Mouse (Mus musculus) hindbrain, embryonic 14.5 days (tissue): ENCODE data around the gene Pdgfb. TPM values are rescaled to one million over a fixed set of nuclear protein-coding genes. Genes with fewer than 3 reads are reported as not detected.

Experiments used
- ATAC-seq: fragments of 200-750 bp; cut with Nextera tagmentation; 2 replicates; pipeline ENCODE4 v1.8.0; 2017; ENCODE audit warnings: moderate number of reproducible peaks, mild to moderate bottlenecking, moderate TSS enrichment, moderate library complexity; ENCODE audit not compliant: low FRiP score
- DNase-seq: peaks from one replicate; pipeline ENCODE4 v3.0.0-alpha.2; 2015; ENCODE audit warnings: low spot score
- H3K27ac ChIP-seq: fragments of 300-500 bp; sonication (generic); 2 replicates; pipeline ENCODE4 v1.5.1; 2014; ENCODE audit warnings: mild to moderate bottlenecking, moderate library complexity
- H3K27me3 ChIP-seq: fragments of 300-500 bp; sonication (generic); 2 replicates; pipeline ENCODE4 v1.6.1; 2014; ENCODE audit warnings: mild to moderate bottlenecking, low read length, mixed read lengths; ENCODE audit not compliant: control insufficient read depth, insufficient read depth
- H3K36me3 ChIP-seq: fragments of 300-500 bp; sonication (generic); replicated peaks from 2 replicates; pipeline ENCODE4 v1.6.1; 2014; ENCODE audit not compliant: control insufficient read depth, insufficient read depth
- H3K4me1 ChIP-seq: fragments of 300-500 bp; sonication (generic); replicated peaks from 2 replicates; pipeline ENCODE4 v1.6.1; 2014; ENCODE audit warnings: antibody characterized with exemption, low read length, mixed read lengths; ENCODE audit not compliant: control insufficient read depth, insufficient read depth
- H3K4me2 ChIP-seq: fragments of 300-500 bp; sonication (generic); replicated peaks from 2 replicates; pipeline ENCODE4 v1.6.1; 2014; ENCODE audit warnings: mild to moderate bottlenecking, moderate library complexity
- H3K4me3 ChIP-seq: fragments of 300-500 bp; sonication (generic); replicated peaks from 2 replicates; pipeline ENCODE4 v1.5.1; 2014; ENCODE audit warnings: mild to moderate bottlenecking, low read length
- H3K9ac ChIP-seq: fragments of 300-500 bp; sonication (generic); 2 replicates; pipeline ENCODE4 v1.6.1; 2014
- H3K9me3 ChIP-seq: fragments of 300-500 bp; sonication (generic); 2 replicates; pipeline ENCODE4 v1.6.1; 2016; ENCODE audit warnings: low read length; ENCODE audit not compliant: control insufficient read depth
- WGBS: fragments of 180-500 bp; shearing (Covaris S2); extraction: QIAGEN DNeasy Blood & Tissue Kit; methylation state at CpG from one replicate; pipeline ENCODE4 v1.1.7; 2014; 5-methylcytosine and 5-hydroxymethylcytosine counted together
- microRNA-seq: library from miRNA; unstranded; fragments of <30 nt; microRNA quantifications from one replicate; pipeline ENCODE4, GENCODE M21; 2016
- polyA plus RNA-seq: library from polyadenylated mRNA; unstranded; fragments of >200 nt; fragmentation: Nextera tagmentation; extraction: Ambion mirVana; gene quantifications from 2 replicates; pipeline ENCODE4 v1.2.1, GENCODE M21; 2014

The Pdgfb gene
- polyA plus RNA-seq, 1 experiment from 2014 or later, result 7.3 TPM

DNA sequence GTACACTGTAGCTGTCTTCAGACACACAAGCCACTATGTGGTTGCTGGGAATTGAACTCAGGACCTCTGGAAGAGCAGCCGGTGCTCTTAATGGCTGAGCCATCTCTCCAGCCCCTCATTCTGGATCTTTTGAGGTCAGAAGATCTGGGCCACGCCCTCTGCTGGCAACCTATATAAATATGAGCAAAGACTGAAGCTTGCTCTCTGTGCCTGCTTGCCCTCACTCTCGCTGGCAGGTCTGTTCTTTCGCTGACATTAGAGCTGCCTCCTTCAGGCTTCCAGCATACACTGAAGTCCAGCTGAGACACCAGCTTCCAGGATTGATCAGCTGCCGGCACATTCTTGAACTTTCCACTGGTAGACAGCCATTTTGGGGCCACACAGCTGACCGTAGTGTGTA is 67.1 kb downstream of the Pdgfb start:
- DNase-seq, result no peak
- no peak for ATAC-seq
- no peak overlapping the region for H3K4me3 ChIP-seq
- no peak overlapping the region for H3K27ac ChIP-seq
- no peak overlapping the region for H3K9ac ChIP-seq
- WGBS, result 68% methylated on average over 6 of the region's 6 CpGs
- H3K9me3 ChIP-seq, result no peaks in the 10 kb centered on the region
- no peaks in the 10 kb centered on the region for H3K27me3 ChIP-seq
- no peaks in the 10 kb centered on the region for H3K36me3 ChIP-seq
- H3K4me2 ChIP-seq, result no peak overlapping the region
- H3K4me1 ChIP-seq, result peaks cover 20% of the 10 kb centered on the region

DNA sequence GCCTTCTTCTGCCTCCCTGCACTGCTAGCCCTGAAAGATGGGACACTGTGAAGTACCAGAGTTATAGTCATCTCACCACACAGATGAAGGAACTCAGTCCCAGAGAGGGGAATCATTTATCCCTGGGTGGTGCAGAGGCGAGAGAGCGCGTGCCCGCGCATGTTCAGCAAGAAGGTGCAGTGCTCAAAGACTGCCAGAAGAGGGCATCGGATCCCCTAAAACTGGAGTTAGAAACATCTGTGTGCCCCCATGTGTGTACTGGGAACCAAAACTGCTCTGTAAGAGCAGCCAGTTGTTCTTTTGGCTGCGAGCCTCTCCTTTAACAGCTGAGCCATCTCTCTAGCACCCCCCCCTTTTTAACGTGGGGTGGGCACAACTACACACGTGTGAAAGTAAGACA is 68.0 kb downstream of the Pdgfb start:
- H3K9me3 ChIP-seq, result no peaks in the 10 kb centered on the region
- no peaks in the 10 kb centered on the region for H3K36me3 ChIP-seq
- H3K27me3 ChIP-seq, result no peaks in the 10 kb centered on the region
- ATAC-seq, result no peak
- peaks cover 20% of the 10 kb centered on the region for H3K4me1 ChIP-seq
- no peak overlapping the region for H3K27ac ChIP-seq
- no peak for DNase-seq
- no peak overlapping the region for H3K4me3 ChIP-seq
- WGBS, result 62% methylated on average over 9 of the region's 9 CpGs
- H3K9ac ChIP-seq, result no peak overlapping the region
- no peak overlapping the region for H3K4me2 ChIP-seq

DNA sequence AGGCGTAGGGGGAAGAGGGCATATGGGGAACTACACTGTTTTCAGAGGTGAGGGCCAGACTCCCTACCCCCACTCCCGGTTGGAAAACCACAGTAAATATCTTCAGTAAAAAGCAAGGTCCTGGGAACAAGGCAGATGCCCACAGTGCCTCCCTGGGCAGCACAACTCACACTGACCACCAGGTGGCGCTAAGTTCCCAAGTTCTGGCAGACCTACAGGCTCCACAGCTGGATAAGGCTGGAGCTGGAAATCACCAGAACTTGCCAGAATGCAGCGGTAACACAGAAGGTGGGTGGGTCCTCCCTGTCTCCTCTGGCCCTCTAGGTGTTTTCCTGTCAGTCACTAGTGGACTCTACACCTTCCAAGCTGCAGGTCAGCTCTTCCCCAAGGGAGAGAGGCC is 68.8 kb downstream of the Pdgfb start:
- H3K27ac ChIP-seq, result no peak overlapping the region
- H3K9me3 ChIP-seq, result no peaks in the 10 kb centered on the region
- 9% methylated on average over 4 of the region's 4 CpGs for WGBS
- ATAC-seq (peak; percentile 75), DNase-seq (peak; percentile 97)
- H3K4me3 ChIP-seq, result no peak overlapping the region
- H3K27me3 ChIP-seq, result no peaks in the 10 kb centered on the region
- no peak overlapping the region for H3K9ac ChIP-seq
- peaks cover 16% of the 10 kb centered on the region for H3K4me1 ChIP-seq
- H3K36me3 ChIP-seq, result no peaks in the 10 kb centered on the region
- H3K4me2 ChIP-seq, result no peak overlapping the region

Small RNA genes within 50 kb of the gene (microRNA-seq; reads per million reads assigned to microRNA genes)
- 0.97 reads per million for gene Mir7213

Other genes with a start within 250 kb of the Pdgfb start
- gene Dnal4, start 237.1 kb downstream of the Pdgfb start, polyA plus RNA-seq, result 64.6 and 67.8 TPM in 2 replicates
- gene Nptxr, start 210.2 kb downstream of the Pdgfb start, polyA plus RNA-seq, result 20.9 and 24.8 TPM in 2 replicates
- gene Npcd, start 180.7 kb downstream of the Pdgfb start, polyA plus RNA-seq, result 1.4 and 5.5 TPM in 2 replicates
- gene Cbx6, start 180.3 kb downstream of the Pdgfb start, polyA plus RNA-seq, result 36.9 and 39.8 TPM in 2 replicates
- gene Apobec3, start 123.3 kb downstream of the Pdgfb start, polyA plus RNA-seq, result 4.9 and 5.1 TPM in 2 replicates
- 3.2 and 4.0 TPM in 2 replicates for gene Cbx7, start 43.9 kb downstream of the Pdgfb start, polyA plus RNA-seq
- gene Syngr1, start 76.4 kb upstream of the Pdgfb start, polyA plus RNA-seq, result 37.0 and 38.7 TPM in 2 replicates
- 685 and 734 TPM in 2 replicates for gene Rpl3, start 76.9 kb upstream of the Pdgfb start, polyA plus RNA-seq
- 32.2 and 36.1 TPM in 2 replicates for gene Tab1, start 118.2 kb upstream of the Pdgfb start, polyA plus RNA-seq
- gene Mgat3, start 158.7 kb upstream of the Pdgfb start, polyA plus RNA-seq, result 22.3 and 24.5 TPM in 2 replicates
- 36.4 and 38.6 TPM in 2 replicates for gene Mief1, start 219.0 kb upstream of the Pdgfb start, polyA plus RNA-seq
- gene AC140267.1, start 220.9 kb upstream of the Pdgfb start, polyA plus RNA-seq, result not detected in 2 replicates
- gene Atf4, start 240.2 kb upstream of the Pdgfb start, polyA plus RNA-seq, result 102 and 115 TPM in 2 replicates
- gene Rps19bp1, start 249.3 kb upstream of the Pdgfb start, polyA plus RNA-seq, result 75.0 and 83.7 TPM in 2 replicates